Mouse (Mus musculus): ENCODE data around the gene Gtf2ird2. TPM values are rescaled to one million over a fixed set of nuclear protein-coding genes. Genes with fewer than 3 reads are reported as not detected.
A peak's percentile ranks its signal among the peaks of the same experiment; 100 is the strongest.

Gene Gtf2ird2
- polyA plus RNA-seq, 1 experiment from 2014 or later = 8.8 TPM

- Histone ChIP-seq H3K27me3 (no peaks in the 10 kb centered on the region), H3K4me3 (replicated peaks) (peak overlapping the region; percentile 63), H3K9ac (peak overlapping the region; percentile 58), H3K4me1 (peaks cover 20% of the 10 kb centered on the region), H3K9me3 (replicated peaks) (no peaks in the 10 kb centered on the region), H3K27ac (replicated peaks) (peak overlapping the region; percentile 90), H3K4me2 (replicated peaks) (peak overlapping the region; percentile 89), H3K36me3 (no peaks in the 10 kb centered on the region)
- no peak for ATAC-seq (ENCODE audit: insufficient number of reproducible peaks, low FRiP score, low TSS enrichment, low read depth)
- 47% methylated on average over 7 of the region's 7 CpGs for WGBS
These were observed 657 bp upstream of the Gtf2ird2 start for GRCm38 (mm10) chr5:134183162-134183561.

DNA sequence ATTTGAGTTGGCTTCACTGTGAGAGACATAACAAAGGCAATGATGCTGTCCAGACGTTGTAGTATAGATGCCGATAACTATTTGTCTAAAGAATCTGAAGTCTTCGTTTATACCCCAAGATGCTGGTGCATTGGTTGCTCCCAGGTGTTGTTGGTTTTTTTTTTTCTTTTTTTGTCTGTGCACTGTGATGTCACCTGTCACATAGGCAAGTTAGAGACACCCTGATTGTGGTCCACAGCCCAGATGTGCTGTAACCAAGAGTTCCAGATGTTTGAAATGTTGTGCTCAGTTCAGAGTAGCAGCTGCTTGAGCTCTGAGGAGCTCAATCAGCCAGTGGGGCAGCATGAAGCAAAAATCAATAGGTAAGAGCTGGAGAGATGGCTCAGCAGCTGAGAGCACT is 2.2 kb downstream of the Gtf2ird2 start:
- no peak overlapping the region for H3K9ac ChIP-seq
- no peak for ATAC-seq (ENCODE audit: insufficient number of reproducible peaks, low FRiP score, low TSS enrichment, low read depth)
- WGBS = 85% methylated on average over 3 of the region's 3 CpGs
- no peak overlapping the region for H3K4me2 ChIP-seq (replicated peaks)
- H3K9me3 ChIP-seq (replicated peaks) = no peaks in the 10 kb centered on the region
- no peaks in the 10 kb centered on the region for H3K36me3 ChIP-seq
- H3K4me1 ChIP-seq = peaks cover 20% of the 10 kb centered on the region
- no peaks in the 10 kb centered on the region for H3K27me3 ChIP-seq
- H3K27ac ChIP-seq (replicated peaks) = no peak overlapping the region
- no peak overlapping the region for H3K4me3 ChIP-seq (replicated peaks)

GRCm38 (mm10) chr5:134186961-134187731 is 3.3 kb downstream of the Gtf2ird2 start:
- H3K27me3 ChIP-seq = no peaks in the 10 kb centered on the region
- WGBS = 64% methylated on average over 4 of the region's 4 CpGs
- peaks cover 17% of the 10 kb centered on the region for H3K4me1 ChIP-seq
- ATAC-seq (ENCODE audit: insufficient number of reproducible peaks, low FRiP score, low TSS enrichment, low read depth) = no peak
- H3K36me3 ChIP-seq = peaks cover 6% of the 10 kb centered on the region; the same call in 1 of the 2 replicates
- no peak overlapping the region for H3K4me3 ChIP-seq (replicated peaks)
- H3K9me3 ChIP-seq (replicated peaks) = no peaks in the 10 kb centered on the region
- H3K4me2 ChIP-seq (replicated peaks) = no peak overlapping the region
- H3K9ac ChIP-seq = no peak overlapping the region
- H3K27ac ChIP-seq (replicated peaks) = no peak overlapping the region

- 88% methylated on average over 7 of the region's 7 CpGs for WGBS
- no peak overlapping the region for H3K4me3 ChIP-seq (replicated peaks)
- H3K27ac ChIP-seq (replicated peaks) = no peak overlapping the region
- no peak overlapping the region for H3K9ac ChIP-seq
- ATAC-seq (ENCODE audit: insufficient number of reproducible peaks, low FRiP score, low TSS enrichment, low read depth) = no peak
- H3K9me3 ChIP-seq (replicated peaks) = no peaks in the 10 kb centered on the region
- peaks cover 6% of the 10 kb centered on the region; the same call in 1 of the 2 replicates for H3K36me3 ChIP-seq
- H3K4me2 ChIP-seq (replicated peaks) = no peak overlapping the region
- peaks cover 3% of the 10 kb centered on the region for H3K4me1 ChIP-seq
- H3K27me3 ChIP-seq = no peaks in the 10 kb centered on the region
These were observed 4.8 kb downstream of the Gtf2ird2 start for GRCm38 (mm10) chr5:134188571-134188970.

DNA sequence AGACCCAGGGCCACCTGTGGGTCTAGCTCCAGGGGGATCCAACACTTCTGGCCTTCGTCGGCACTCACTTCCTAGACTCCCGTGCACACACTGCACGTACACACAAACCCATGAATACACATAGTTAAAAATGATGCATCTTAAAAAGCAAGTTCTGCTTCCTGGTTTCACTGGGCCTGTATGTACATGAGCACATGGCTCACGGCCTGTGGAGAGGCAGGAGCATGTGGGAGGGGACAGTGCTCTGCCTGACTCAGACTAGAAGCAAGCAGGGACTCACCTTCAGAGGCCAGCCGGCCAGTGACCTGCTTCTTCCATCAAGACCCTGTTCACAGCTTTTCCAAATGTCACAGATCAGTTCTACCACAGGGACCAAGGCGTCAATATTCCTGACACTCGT is 9.8 kb downstream of the Gtf2ird2 start:
- ATAC-seq (ENCODE audit: insufficient number of reproducible peaks, low FRiP score, low TSS enrichment, low read depth) = no peak
- Histone ChIP-seq H3K27me3 (no peaks in the 10 kb centered on the region), H3K9me3 (replicated peaks) (no peaks in the 10 kb centered on the region), H3K4me1 (no peaks in the 10 kb centered on the region), H3K4me3 (replicated peaks) (no peak overlapping the region), H3K27ac (replicated peaks) (no peak overlapping the region), H3K4me2 (replicated peaks) (no peak overlapping the region), H3K9ac (no peak overlapping the region), H3K36me3 (peaks cover 28% of the 10 kb centered on the region)
- WGBS = 85% methylated on average over 8 of the region's 8 CpGs

GRCm38 (mm10) chr5:134206721-134207120 is 22.9 kb downstream of the Gtf2ird2 start:
- Histone ChIP-seq H3K4me1 (no peaks in the 10 kb centered on the region), H3K9ac (no peak overlapping the region), H3K27ac (replicated peaks) (no peak overlapping the region), H3K9me3 (replicated peaks) (no peaks in the 10 kb centered on the region), H3K4me3 (replicated peaks) (no peak overlapping the region), H3K36me3 (peaks cover 31% of the 10 kb centered on the region), H3K27me3 (no peaks in the 10 kb centered on the region), H3K4me2 (replicated peaks) (no peak overlapping the region)
- ATAC-seq (ENCODE audit: insufficient number of reproducible peaks, low FRiP score, low TSS enrichment, low read depth) = no peak
- 76% methylated on average over 10 of the region's 10 CpGs for WGBS

- Histone ChIP-seq H3K9ac (no peak overlapping the region), H3K4me3 (replicated peaks) (no peak overlapping the region), H3K9me3 (replicated peaks) (no peaks in the 10 kb centered on the region), H3K4me1 (0 out of 2 replicates have a peak, but pooled peaks cover 4% of the 10 kb centered on the region), H3K27ac (replicated peaks) (no peak overlapping the region), H3K27me3 (no peaks in the 10 kb centered on the region), H3K36me3 (peaks cover 16% of the 10 kb centered on the region), H3K4me2 (replicated peaks) (no peak overlapping the region)
- ATAC-seq (ENCODE audit: insufficient number of reproducible peaks, low FRiP score, low TSS enrichment, low read depth) = no peak; the same call in 1 of the 2 replicates
- WGBS = 59% methylated on average over 11 of the region's 11 CpGs
These were observed 26.2 kb downstream of the Gtf2ird2 start for GRCm38 (mm10) chr5:134209931-134210554.

DNA sequence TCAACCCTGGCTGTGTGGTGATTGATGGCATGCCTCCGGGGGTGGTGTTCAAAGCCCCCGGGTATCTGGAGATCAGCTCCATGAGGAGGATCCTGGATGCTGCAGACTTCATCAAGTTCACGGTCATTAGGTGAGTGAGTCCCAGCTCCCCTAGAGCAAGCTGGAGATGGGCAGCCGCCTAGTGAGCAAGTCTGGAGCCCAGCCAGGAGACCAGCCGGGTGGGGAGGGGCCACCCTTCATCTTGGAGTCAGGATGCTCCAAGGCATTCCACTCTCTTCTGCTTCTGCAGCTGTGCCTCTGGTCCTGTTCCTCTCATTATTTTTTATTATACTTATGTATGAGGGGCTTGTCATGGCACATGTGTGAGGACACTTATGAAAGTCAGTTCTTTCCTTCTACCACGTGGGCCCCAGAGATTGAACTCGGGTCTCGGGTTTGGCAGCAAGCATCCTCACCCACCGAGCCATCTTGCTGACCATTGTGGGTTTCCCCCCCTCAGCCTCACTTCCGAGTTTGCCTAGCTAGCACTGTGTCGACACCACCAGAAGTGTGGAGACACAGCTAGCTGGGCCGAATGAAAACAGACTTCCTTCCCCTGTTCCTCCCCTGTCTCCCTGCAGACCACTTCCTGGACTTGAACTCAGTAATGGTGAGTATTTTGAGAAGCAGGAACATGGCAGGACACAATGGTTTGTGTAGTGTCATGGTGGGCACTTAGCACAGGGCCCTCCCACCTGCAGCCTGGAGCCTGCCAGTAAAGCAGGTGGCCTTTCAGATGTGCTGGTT is 30.4 kb downstream of the Gtf2ird2 start:
- Histone ChIP-seq H3K4me3 (replicated peaks) (no peak overlapping the region), H3K9me3 (replicated peaks) (no peaks in the 10 kb centered on the region), H3K27ac (replicated peaks) (no peak overlapping the region), H3K9ac (no peak overlapping the region), H3K4me2 (replicated peaks) (no peak overlapping the region), H3K4me1 (0 out of 2 replicates have a peak, but pooled peaks cover 4% of the 10 kb centered on the region), H3K36me3 (peaks cover 27% of the 10 kb centered on the region), H3K27me3 (no peaks in the 10 kb centered on the region)
- WGBS = 69% methylated on average over 12 of the region's 12 CpGs
- ATAC-seq (ENCODE audit: insufficient number of reproducible peaks, low FRiP score, low TSS enrichment, low read depth) = no peak

- Histone ChIP-seq H3K27ac (replicated peaks) (no peak overlapping the region), H3K27me3 (peaks cover 10% of the 10 kb centered on the region; the same call in 1 of the 2 replicates), H3K4me2 (replicated peaks) (no peak overlapping the region), H3K4me1 (peaks cover 16% of the 10 kb centered on the region), H3K9ac (no peak overlapping the region), H3K4me3 (replicated peaks) (no peak overlapping the region), H3K36me3 (peaks cover 17% of the 10 kb centered on the region; the same call in 1 of the 2 replicates), H3K9me3 (replicated peaks) (no peaks in the 10 kb centered on the region)
- no peak for ATAC-seq (ENCODE audit: insufficient number of reproducible peaks, low FRiP score, low TSS enrichment, low read depth)
- WGBS = 86% methylated on average over 7 of the region's 7 CpGs
These were observed 34.1 kb downstream of the Gtf2ird2 start for GRCm38 (mm10) chr5:134217900-134218299.

DNA sequence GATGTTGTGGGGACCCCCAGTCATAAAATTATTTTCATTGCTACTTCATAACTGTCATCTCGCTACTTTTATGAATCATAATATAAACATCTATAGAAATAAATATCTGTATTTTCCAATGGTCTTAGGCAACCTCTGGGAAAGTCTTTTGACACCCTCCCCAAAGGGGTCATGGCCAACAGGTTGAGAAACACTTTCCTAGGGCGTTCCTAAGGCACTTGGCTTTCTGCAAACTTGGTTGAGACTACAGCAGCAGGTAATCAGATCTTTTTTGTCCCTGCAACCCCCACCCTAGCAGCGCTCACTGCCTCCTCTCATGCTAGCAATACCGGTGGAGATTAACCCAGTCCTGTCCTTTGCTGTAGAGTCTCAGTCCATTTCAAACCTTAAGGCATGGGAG is 37.5 kb downstream of the Gtf2ird2 start:
- Histone ChIP-seq H3K9ac (no peak overlapping the region), H3K4me1 (peaks cover 18% of the 10 kb centered on the region), H3K4me2 (replicated peaks) (peak overlapping the region; percentile 60), H3K27ac (replicated peaks) (no peak overlapping the region), H3K4me3 (replicated peaks) (peak overlapping the region; percentile 34), H3K27me3 (peaks cover 10% of the 10 kb centered on the region; the same call in 1 of the 2 replicates), H3K9me3 (replicated peaks) (no peaks in the 10 kb centered on the region), H3K36me3 (peaks cover 13% of the 10 kb centered on the region; the same call in 1 of the 2 replicates)
- no peak for ATAC-seq (ENCODE audit: insufficient number of reproducible peaks, low FRiP score, low TSS enrichment, low read depth)
- WGBS = 32% methylated on average over 4 of the region's 4 CpGs

- H3K27ac ChIP-seq (replicated peaks) = no peak overlapping the region
- no peak for ATAC-seq (ENCODE audit: insufficient number of reproducible peaks, low FRiP score, low TSS enrichment, low read depth)
- H3K4me3 ChIP-seq (replicated peaks) = peak overlapping the region; percentile 34
- H3K4me2 ChIP-seq (replicated peaks) = peak overlapping the region; percentile 60
- H3K27me3 ChIP-seq = peaks cover 10% of the 10 kb centered on the region; the same call in 1 of the 2 replicates
- peak overlapping the region; percentile 28; the same call in 1 of the 2 replicates for H3K9ac ChIP-seq
- H3K36me3 ChIP-seq = peaks cover 8% of the 10 kb centered on the region; the same call in 1 of the 2 replicates
- H3K9me3 ChIP-seq (replicated peaks) = no peaks in the 10 kb centered on the region
- WGBS = 2% methylated on average over 36 of the region's 36 CpGs
- H3K4me1 ChIP-seq = peaks cover 23% of the 10 kb centered on the region
These were observed 37.9 kb downstream of the Gtf2ird2 start for GRCm38 (mm10) chr5:134221708-134222150.

All from embryonic facial prominence, embryonic 15.5 days (tissue).